Mouse (Mus musculus) stomach, postnatal 0 days (tissue): ENCODE data around the gene Nmral1.

ENCODE experiments used
- CTCF ChIP-seq: IDR thresholded peaks from 2 replicates; pipeline ENCODE4 v1.5.1; 2016; ENCODE audit warnings: antibody characterized with exemption, low read depth, mild to moderate bottlenecking, moderate library complexity
- EP300 ChIP-seq: optimal IDR thresholded peaks from 2 replicates; pipeline ENCODE3; 2016; ENCODE audit warnings: antibody characterized with exemption

GRCm38 (mm10) chr16:4725266-4725665 lies 6.1 kb upstream of the Nmral1 start:
- TF ChIP-seq CTCF, result no peak
- no peak for TF ChIP-seq EP300
